Mouse (Mus musculus): ENCODE measurements around the gene Tmem88b. TPM values are rescaled to one million over a fixed set of nuclear protein-coding genes. Genes with fewer than 3 reads are reported as not detected.

The Tmem88b gene
- polyA plus RNA-seq, 1 experiment, result 1.8 TPM

GRCm38 (mm10) chr4:155829866-155830265 lies 44.2 kb upstream of the Tmem88b start:
- H3K27me3 ChIP-seq (replicated peaks; ENCODE audit: control insufficient read depth, insufficient read depth, low read length), result no peaks in the 10 kb centered on the region
- WGBS, result 77% methylated on average over 4 of the region's 4 CpGs
- TF ChIP-seq POLR2A (IDR thresholded peaks at IDR 0.05; ENCODE audit: low read depth, low read length), result no peak
- TF ChIP-seq CTCF (conservative IDR thresholded peaks at IDR 0.05; ENCODE audit: insufficient read depth, insufficient read length, low read depth, low read length), result no peak

GRCm38 (mm10) chr4:155823443-155823842 lies 37.8 kb upstream of the Tmem88b start:
- H3K4me1 ChIP-seq (ENCODE audit: control insufficient read depth, insufficient read depth, low read length), result no peaks in the 10 kb centered on the region
- H3K36me3 ChIP-seq (ENCODE audit: control insufficient read depth, insufficient read depth, low read length), result peaks cover 28% of the 10 kb centered on the region
- no peaks in the 10 kb centered on the region for H3K27me3 ChIP-seq (replicated peaks; ENCODE audit: control insufficient read depth, insufficient read depth, low read length)
- no peak overlapping the region for H3K4me3 ChIP-seq (ENCODE audit: insufficient read depth, low read depth, low read length)
- no peak for DNase-seq
- 92% methylated on average over 16 of the region's 16 CpGs for WGBS
- TF ChIP-seq CTCF (conservative IDR thresholded peaks at IDR 0.05; ENCODE audit: insufficient read depth, insufficient read length, low read depth, low read length) (no peak), POLR2A (IDR thresholded peaks at IDR 0.05; ENCODE audit: low read depth, low read length) (no peak)
- H3K27ac ChIP-seq (ENCODE audit: insufficient read depth, low read depth, low read length), result no peak overlapping the region

More at GRCm38 (mm10) chr4:155829866-155830265, 44.2 kb upstream of the Tmem88b start:
- Histone ChIP-seq H3K4me3 (ENCODE audit: insufficient read depth, low read depth, low read length) (no peak overlapping the region), H3K36me3 (ENCODE audit: control insufficient read depth, insufficient read depth, low read length) (peaks cover under 1% of the 10 kb centered on the region; the same call in 1 of the 2 replicates), H3K27ac (ENCODE audit: insufficient read depth, low read depth, low read length) (no peak overlapping the region), H3K4me1 (ENCODE audit: control insufficient read depth, insufficient read depth, low read length) (peaks cover 13% of the 10 kb centered on the region; the same call in 1 of the 2 replicates)
- DNase-seq, result no peak

- 68% methylated on average over 7 of the region's 7 CpGs for WGBS
- TF ChIP-seq CTCF (conservative IDR thresholded peaks at IDR 0.05; ENCODE audit: insufficient read depth, insufficient read length, low read depth, low read length) (0 out of 2 replicates have a peak, but pooled peaks have one; percentile 15), POLR2A (IDR thresholded peaks at IDR 0.05; ENCODE audit: low read depth, low read length) (no peak)
Observed at GRCm38 (mm10) chr4:155821025-155821424, 35.4 kb upstream of the Tmem88b start.

GRCm38 (mm10) chr4:155817533-155817932 lies 31.9 kb upstream of the Tmem88b start:
- peaks cover 14% of the 10 kb centered on the region for H3K4me1 ChIP-seq (ENCODE audit: control insufficient read depth, insufficient read depth, low read length)
- H3K27ac ChIP-seq (ENCODE audit: insufficient read depth, low read depth, low read length), result no peak overlapping the region
- H3K36me3 ChIP-seq (ENCODE audit: control insufficient read depth, insufficient read depth, low read length), result peaks cover 37% of the 10 kb centered on the region
- WGBS, result 49% methylated on average over 4 of the region's 4 CpGs
- H3K27me3 ChIP-seq (replicated peaks; ENCODE audit: control insufficient read depth, insufficient read depth, low read length), result no peaks in the 10 kb centered on the region
- peak; percentile 53 for DNase-seq
- TF ChIP-seq CTCF (conservative IDR thresholded peaks at IDR 0.05; ENCODE audit: insufficient read depth, insufficient read length, low read depth, low read length) (no peak), POLR2A (IDR thresholded peaks at IDR 0.05; ENCODE audit: low read depth, low read length) (no peak)
- no peak overlapping the region for H3K4me3 ChIP-seq (ENCODE audit: insufficient read depth, low read depth, low read length)

More at GRCm38 (mm10) chr4:155821025-155821424, 35.4 kb upstream of the Tmem88b start:
- H3K4me1 ChIP-seq (ENCODE audit: control insufficient read depth, insufficient read depth, low read length), result peaks cover 3% of the 10 kb centered on the region; the same call in 1 of the 2 replicates
- DNase-seq, result no peak
- H3K4me3 ChIP-seq (ENCODE audit: insufficient read depth, low read depth, low read length), result no peak overlapping the region
- no peak overlapping the region for H3K27ac ChIP-seq (ENCODE audit: insufficient read depth, low read depth, low read length)
- H3K27me3 ChIP-seq (replicated peaks; ENCODE audit: control insufficient read depth, insufficient read depth, low read length), result no peaks in the 10 kb centered on the region
- peaks cover 40% of the 10 kb centered on the region for H3K36me3 ChIP-seq (ENCODE audit: control insufficient read depth, insufficient read depth, low read length)

GRCm38 (mm10) chr4:155812665-155813181 lies 27.0 kb upstream of the Tmem88b start:
- Histone ChIP-seq H3K27ac (ENCODE audit: insufficient read depth, low read depth, low read length) (peak overlapping the region; percentile 80), H3K4me1 (ENCODE audit: control insufficient read depth, insufficient read depth, low read length) (peaks cover 14% of the 10 kb centered on the region), H3K27me3 (replicated peaks; ENCODE audit: control insufficient read depth, insufficient read depth, low read length) (no peaks in the 10 kb centered on the region), H3K36me3 (ENCODE audit: control insufficient read depth, insufficient read depth, low read length) (peaks cover 16% of the 10 kb centered on the region), H3K4me3 (ENCODE audit: insufficient read depth, low read depth, low read length) (peak overlapping the region; percentile 88)
- WGBS, result under 1% methylated on average over 49 of the region's 49 CpGs
- peak; percentile 23 for DNase-seq
- TF ChIP-seq CTCF (conservative IDR thresholded peaks at IDR 0.05; ENCODE audit: insufficient read depth, insufficient read length, low read depth, low read length), result no peak
- TF ChIP-seq POLR2A (IDR thresholded peaks at IDR 0.05; ENCODE audit: low read depth, low read length), result no peak

GRCm38 (mm10) chr4:155811929-155812664 lies 26.4 kb upstream of the Tmem88b start, which contains the start of gene Ccnl2:
Ccnl2 (plus strand) TSS chr4:155812489.
- no peaks in the 10 kb centered on the region for H3K27me3 ChIP-seq (replicated peaks; ENCODE audit: control insufficient read depth, insufficient read depth, low read length)
- WGBS, result under 1% methylated on average over 51 of the region's 60 CpGs
- H3K27ac ChIP-seq (ENCODE audit: insufficient read depth, low read depth, low read length), result peak within 1 kb of the TSS; percentile 96
- peaks cover 12% of the 10 kb centered on the region for H3K36me3 ChIP-seq (ENCODE audit: control insufficient read depth, insufficient read depth, low read length)
- DNase-seq, result peak; percentile 97
- H3K4me3 ChIP-seq (ENCODE audit: insufficient read depth, low read depth, low read length), result peak within 1 kb of the TSS; percentile 88
- TF ChIP-seq CTCF (conservative IDR thresholded peaks at IDR 0.05; ENCODE audit: insufficient read depth, insufficient read length, low read depth, low read length), result no peak
- TF ChIP-seq POLR2A (IDR thresholded peaks at IDR 0.05; ENCODE audit: low read depth, low read length), result peak; percentile 42
- peaks cover 11% of the 10 kb centered on the region for H3K4me1 ChIP-seq (ENCODE audit: control insufficient read depth, insufficient read depth, low read length)

GRCm38 (mm10) chr4:155807841-155808240 lies 22.2 kb upstream of the Tmem88b start:
- Histone ChIP-seq H3K4me1 (ENCODE audit: control insufficient read depth, insufficient read depth, low read length) (peaks cover 9% of the 10 kb centered on the region; the same call in 1 of the 2 replicates), H3K27ac (ENCODE audit: insufficient read depth, low read depth, low read length) (no peak overlapping the region), H3K4me3 (ENCODE audit: insufficient read depth, low read depth, low read length) (no peak overlapping the region), H3K36me3 (ENCODE audit: control insufficient read depth, insufficient read depth, low read length) (peaks cover 3% of the 10 kb centered on the region; the same call in 1 of the 2 replicates), H3K27me3 (replicated peaks; ENCODE audit: control insufficient read depth, insufficient read depth, low read length) (no peaks in the 10 kb centered on the region)
- TF ChIP-seq CTCF (conservative IDR thresholded peaks at IDR 0.05; ENCODE audit: insufficient read depth, insufficient read length, low read depth, low read length) (no peak), POLR2A (IDR thresholded peaks at IDR 0.05; ENCODE audit: low read depth, low read length) (no peak)
- DNase-seq, result peak; percentile 56
- WGBS, result 64% methylated on average over 3 of the region's 3 CpGs
